Mouse (Mus musculus) heart, embryonic 11.5 days (tissue): Measurements from ENCODE around the gene E330009J07Rik. TPM values are rescaled to one million over a fixed set of nuclear protein-coding genes. Genes with fewer than 3 reads are reported as not detected.

Experiments
- ATAC-seq: fragments of 200-750 bp; cut with Nextera tagmentation; replicated peaks from 2 replicates; pipeline ENCODE4 v1.8.0; 2017; ENCODE audit warnings: moderate library complexity; ENCODE audit not compliant: insufficient number of reproducible peaks, low FRiP score, low TSS enrichment
- H3K27ac ChIP-seq: fragments of 300-500 bp; sonication (generic); 2 replicates; pipeline ENCODE4 v1.5.1; 2014; ENCODE audit warnings: mild to moderate bottlenecking, low read depth, low read length
- H3K27me3 ChIP-seq: fragments of 300-500 bp; sonication (generic); 2 replicates; pipeline ENCODE4 v1.6.1; 2014; ENCODE audit warnings: mild to moderate bottlenecking, low read length, mixed read lengths; ENCODE audit not compliant: control insufficient read depth, insufficient read depth
- H3K36me3 ChIP-seq: fragments of 300-500 bp; sonication (generic); 2 replicates; pipeline ENCODE4 v1.6.1; 2014; ENCODE audit warnings: mild to moderate bottlenecking, low read length, moderate library complexity, mixed read lengths; ENCODE audit not compliant: control insufficient read depth, insufficient read depth
- H3K4me1 ChIP-seq: fragments of 300-500 bp; sonication (generic); 2 replicates; pipeline ENCODE4 v1.6.1; 2014; ENCODE audit warnings: low read length; ENCODE audit not compliant: control insufficient read depth, insufficient read depth
- H3K4me2 ChIP-seq: fragments of 300-500 bp; sonication (generic); 2 replicates; pipeline ENCODE4 v1.6.1; 2014; ENCODE audit warnings: mild to moderate bottlenecking, moderate library complexity
- H3K4me3 ChIP-seq: fragments of 300-500 bp; sonication (generic); 2 replicates; pipeline ENCODE4 v1.5.1; 2014; ENCODE audit warnings: low read depth, low read length
- H3K9ac ChIP-seq: fragments of 300-500 bp; sonication (generic); 2 replicates; pipeline ENCODE4 v1.6.1; 2014; ENCODE audit warnings: mild to moderate bottlenecking, low read depth, low read length, moderate library complexity
- H3K9me3 ChIP-seq: fragments of 300-500 bp; sonication (generic); replicated peaks from 2 replicates; pipeline ENCODE4 v1.6.1; 2016; ENCODE audit warnings: low read length; ENCODE audit not compliant: control insufficient read depth
- WGBS: fragments of 180-500 bp; shearing (Covaris S2); extraction: QIAGEN DNeasy Blood & Tissue Kit; methylation state at CpG from one replicate; pipeline ENCODE4 v1.1.7; 2014; ENCODE audit not compliant: insufficient replicate concordance; 5-methylcytosine and 5-hydroxymethylcytosine counted together
- polyA plus RNA-seq: library from polyadenylated mRNA; unstranded; fragments of >200 nt; fragmentation: Nextera tagmentation; extraction: Ambion mirVana; gene quantifications from 2 replicates; pipeline ENCODE4 v1.2.1, GENCODE M21; 2014

The E330009J07Rik gene
- 3.4 and 3.7 TPM in 2 replicates for polyA plus RNA-seq

DNA sequence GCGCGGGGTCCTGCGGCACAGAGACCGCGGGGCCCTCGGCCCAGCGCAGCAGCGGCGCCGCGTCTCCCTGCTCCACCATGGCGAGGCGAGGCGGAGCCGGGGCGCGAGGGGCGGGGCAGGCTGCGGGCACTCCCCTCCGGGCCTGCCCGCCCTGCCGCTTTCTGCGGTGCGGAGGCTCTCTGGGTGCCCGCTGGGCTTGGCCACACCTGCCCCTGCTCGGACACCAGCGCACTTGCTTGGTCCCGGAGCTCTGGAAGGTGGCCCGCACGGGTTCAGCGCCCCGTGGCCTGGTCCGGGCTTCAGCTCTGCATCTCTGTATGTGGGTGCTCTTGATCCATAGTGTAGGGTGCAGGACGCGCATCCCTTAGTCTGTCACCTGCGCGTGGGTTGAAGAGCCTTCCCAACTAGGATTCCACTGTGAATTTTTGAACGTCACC, at the start of gene E330009J07Rik:
Gene E330009J07Rik (minus strand): TSS at position 89 of the 437 bp plus-strand sequence.
- no peaks in the 10 kb centered on the region for H3K36me3 ChIP-seq
- no peaks in the 10 kb centered on the region for H3K4me1 ChIP-seq
- H3K4me3 ChIP-seq = peak within 1 kb of the TSS; percentile 75
- peak; percentile 88 for ATAC-seq
- H3K9ac ChIP-seq = peak within 1 kb of the TSS; percentile 84
- H3K27me3 ChIP-seq = peaks cover 3% of the 10 kb centered on the region
- H3K4me2 ChIP-seq = peak within 1 kb of the TSS; percentile 93
- WGBS = under 1% methylated on average over 38 of the region's 38 CpGs
- 0 out of 2 replicates have a peak within 1 kb of the TSS, but pooled peaks have one; percentile 22 for H3K27ac ChIP-seq
- H3K9me3 ChIP-seq = no peaks in the 10 kb centered on the region

DNA sequence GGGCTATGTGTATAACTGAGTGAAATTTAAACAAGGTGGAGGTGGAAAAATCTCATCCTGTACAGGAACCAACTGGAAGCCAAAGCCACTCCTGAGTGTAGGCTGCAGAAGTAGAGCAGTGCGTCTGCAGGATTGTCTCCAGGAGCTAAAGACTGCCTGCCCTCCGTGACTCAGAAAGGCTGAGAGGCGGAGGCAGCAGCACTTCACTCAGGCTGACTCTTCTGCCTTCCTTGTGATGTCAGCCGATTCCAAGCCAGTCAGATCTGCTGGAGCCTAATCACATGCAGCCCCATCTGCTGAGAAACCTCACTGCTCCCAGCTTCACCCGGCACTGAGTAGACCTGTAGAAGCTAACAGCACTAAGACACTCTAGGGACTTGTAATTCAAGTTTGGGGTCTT, 46.4 kb upstream of the E330009J07Rik start:
- no peaks in the 10 kb centered on the region for H3K27me3 ChIP-seq
- no peak overlapping the region for H3K4me3 ChIP-seq
- H3K9me3 ChIP-seq = no peaks in the 10 kb centered on the region
- H3K27ac ChIP-seq = no peak overlapping the region
- peaks cover 40% of the 10 kb centered on the region for H3K36me3 ChIP-seq
- no peak overlapping the region for H3K4me2 ChIP-seq
- WGBS = 85% methylated on average over 5 of the region's 5 CpGs
- H3K4me1 ChIP-seq = no peaks in the 10 kb centered on the region
- H3K9ac ChIP-seq = no peak overlapping the region
- no peak for ATAC-seq

DNA sequence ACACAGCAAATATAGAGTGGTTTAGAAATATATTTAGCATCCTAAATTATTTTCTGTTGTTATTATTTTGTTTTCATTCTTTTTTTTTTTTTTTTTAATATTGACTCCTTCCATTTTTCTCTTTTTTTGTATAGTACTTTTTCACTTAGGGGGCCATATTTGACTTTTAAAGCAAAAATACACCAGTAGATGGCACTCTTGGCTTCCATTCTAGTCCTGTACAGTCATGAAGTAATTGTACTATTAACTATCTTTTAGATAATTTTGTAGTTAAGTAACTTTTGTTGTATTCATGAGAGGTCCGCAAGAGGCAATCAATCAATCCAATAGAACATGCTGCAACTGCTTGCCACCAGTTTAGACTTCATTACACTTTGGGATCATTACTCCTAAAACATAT, 43.8 kb upstream of the E330009J07Rik start:
- Histone ChIP-seq H3K36me3 (peaks cover 57% of the 10 kb centered on the region), H3K4me3 (no peak overlapping the region), H3K9ac (no peak overlapping the region), H3K4me2 (no peak overlapping the region), H3K27ac (no peak overlapping the region), H3K9me3 (no peaks in the 10 kb centered on the region), H3K4me1 (no peaks in the 10 kb centered on the region), H3K27me3 (no peaks in the 10 kb centered on the region)
- 84% methylated on average over 1 of the region's 1 CpGs for WGBS
- no peak for ATAC-seq

- H3K4me3 ChIP-seq = no peak overlapping the region
- H3K9ac ChIP-seq = no peak overlapping the region
- no peak overlapping the region for H3K4me2 ChIP-seq
- H3K9me3 ChIP-seq = no peaks in the 10 kb centered on the region
- 90% methylated on average over 4 of the region's 4 CpGs for WGBS
- H3K36me3 ChIP-seq = peaks cover 38% of the 10 kb centered on the region
- ATAC-seq = no peak
- peaks cover 4% of the 10 kb centered on the region for H3K4me1 ChIP-seq
- no peak overlapping the region for H3K27ac ChIP-seq
- no peaks in the 10 kb centered on the region for H3K27me3 ChIP-seq
These were observed 40.2 kb upstream of the E330009J07Rik start for GRCm38 (mm10) chr6:40476132-40476531.

DNA sequence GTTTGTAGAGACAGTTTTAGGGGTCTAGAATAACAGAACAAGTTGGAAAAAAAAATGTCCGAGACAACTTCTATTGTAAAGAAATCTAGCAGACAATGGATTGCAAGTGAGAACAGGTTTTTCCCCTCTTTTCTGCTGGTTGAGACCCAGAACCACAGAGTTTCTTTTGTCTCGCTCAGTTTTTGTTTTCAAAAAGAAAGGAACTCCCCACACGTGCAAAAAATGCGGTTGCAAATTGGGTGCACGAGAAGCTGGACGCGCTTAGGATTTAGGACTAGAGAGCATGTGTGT, 35.7 kb upstream of the E330009J07Rik start:
- Histone ChIP-seq H3K9ac (peak overlapping the region; percentile 94), H3K4me3 (peak overlapping the region; percentile 80), H3K9me3 (no peaks in the 10 kb centered on the region), H3K4me1 (peaks cover 4% of the 10 kb centered on the region), H3K27me3 (no peaks in the 10 kb centered on the region), H3K27ac (peak overlapping the region; percentile 93), H3K4me2 (peak overlapping the region; percentile 83), H3K36me3 (peaks cover 18% of the 10 kb centered on the region)
- no peak for ATAC-seq
- under 1% methylated on average over 7 of the region's 7 CpGs for WGBS

DNA sequence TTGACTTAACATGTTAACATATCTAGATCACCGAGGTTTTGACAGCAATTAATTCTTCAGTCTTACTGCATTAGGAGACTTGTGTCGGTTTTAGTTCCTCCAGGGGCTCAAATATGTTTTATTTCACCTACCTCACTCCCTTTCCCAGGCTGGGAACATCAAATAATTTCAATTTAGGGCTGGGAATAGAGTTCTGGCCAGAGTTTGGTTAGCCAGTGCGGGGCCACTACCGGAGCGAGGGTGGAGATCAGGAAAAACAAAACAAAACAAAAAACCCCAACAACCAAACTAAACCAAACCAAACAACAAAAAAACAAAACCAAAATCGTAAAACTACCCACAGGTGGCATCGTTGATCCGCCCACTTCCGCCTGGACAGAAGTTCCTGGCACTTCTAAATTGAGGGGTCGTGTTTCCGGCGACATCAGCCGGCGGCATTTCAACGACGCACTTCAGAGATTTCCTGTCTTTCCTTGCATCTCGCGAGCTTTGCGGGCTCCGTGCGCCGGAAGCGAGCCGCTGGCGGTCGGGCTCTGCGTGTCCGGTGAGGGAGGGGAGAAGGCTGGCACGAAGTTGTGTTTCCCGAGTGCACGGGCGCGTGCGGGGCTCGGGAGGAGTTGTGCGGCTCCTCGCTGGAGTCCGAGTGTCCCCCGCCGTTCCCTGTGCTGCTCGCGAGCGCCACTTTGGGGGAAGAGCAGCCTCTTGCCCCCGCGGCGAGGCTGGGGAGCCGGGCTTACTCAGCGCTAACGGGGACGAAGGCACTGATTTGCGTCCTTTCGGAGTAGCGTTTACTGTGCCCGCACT, 35.2 kb upstream of the E330009J07Rik start, which contains the start of gene Ssbp1:
Gene Ssbp1 (plus strand): TSS at position 437 of the 804 bp plus-strand sequence.
- no peaks in the 10 kb centered on the region for H3K27me3 ChIP-seq
- peak within 1 kb of the TSS; percentile 93 for H3K27ac ChIP-seq

DNA sequence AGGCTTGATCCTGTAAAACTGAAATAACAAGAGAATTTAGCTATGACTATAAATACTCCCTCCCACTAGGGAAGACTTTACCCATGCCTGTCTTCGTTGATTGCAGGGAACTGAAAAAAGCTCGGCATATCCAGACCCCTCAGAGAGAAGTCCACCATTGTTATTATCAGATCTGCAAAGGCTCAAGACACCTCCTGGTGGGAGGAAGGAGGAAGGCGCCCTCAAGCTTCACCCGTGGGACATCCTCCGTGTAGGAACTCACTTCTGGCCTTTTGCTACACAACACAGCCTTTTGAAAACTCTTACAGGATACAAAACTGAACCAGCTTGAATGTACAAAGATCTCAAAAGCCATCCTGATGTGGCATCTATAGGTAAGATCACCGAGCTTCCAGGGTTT, 29.8 kb upstream of the E330009J07Rik start:
- no peak overlapping the region for H3K4me3 ChIP-seq
- no peak for ATAC-seq
- H3K4me1 ChIP-seq = no peaks in the 10 kb centered on the region
- H3K9me3 ChIP-seq = no peaks in the 10 kb centered on the region
- H3K9ac ChIP-seq = no peak overlapping the region
- H3K4me2 ChIP-seq = no peak overlapping the region
- H3K27me3 ChIP-seq = no peaks in the 10 kb centered on the region
- no peak overlapping the region for H3K27ac ChIP-seq
- H3K36me3 ChIP-seq = no peaks in the 10 kb centered on the region
- 47% methylated on average over 6 of the region's 6 CpGs for whole genome bisulfite sequencing

More for the DNA sequence above, 35.2 kb upstream of the E330009J07Rik start, which contains the start of gene Ssbp1:
- H3K9me3 ChIP-seq = no peaks in the 10 kb centered on the region
- peak within 1 kb of the TSS; percentile 94 for H3K9ac ChIP-seq
- H3K4me3 ChIP-seq = peak within 1 kb of the TSS; percentile 80
- WGBS = 1% methylated on average over 54 of the region's 54 CpGs
- peaks cover 4% of the 10 kb centered on the region for H3K4me1 ChIP-seq
- peak within 1 kb of the TSS; percentile 83 for H3K4me2 ChIP-seq
- H3K36me3 ChIP-seq = peaks cover 15% of the 10 kb centered on the region
- ATAC-seq = peak; percentile 91

DNA sequence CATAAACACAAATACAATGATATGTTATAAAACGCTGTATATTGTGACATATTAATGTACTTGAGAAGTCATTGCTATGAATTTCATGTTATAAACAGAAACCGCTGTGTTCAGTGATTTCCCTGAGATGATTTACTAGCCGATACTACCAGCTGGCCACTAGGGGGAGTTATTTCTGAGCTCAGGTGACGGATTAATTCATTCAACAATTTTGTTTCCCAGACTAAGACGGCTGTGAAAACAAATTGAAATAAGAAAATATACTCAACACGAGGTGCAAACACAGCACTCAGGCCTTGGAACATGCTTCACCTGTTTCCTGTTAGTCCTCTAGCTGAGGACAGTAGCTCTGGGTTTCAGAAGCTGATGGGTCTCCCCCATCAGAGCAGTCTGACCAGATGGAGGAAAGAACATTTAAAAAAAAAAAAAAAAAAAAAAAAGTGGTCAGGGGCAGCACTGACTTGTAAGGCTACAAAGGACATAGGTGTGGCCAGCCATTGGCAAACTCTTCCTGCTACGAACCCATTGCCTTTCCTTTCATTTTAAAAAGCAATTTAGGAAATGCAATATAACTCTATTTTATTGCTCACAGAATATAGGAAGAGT, 18.6 kb upstream of the E330009J07Rik start:
- 22% methylated on average over 7 of the region's 7 CpGs for WGBS
- ATAC-seq = no peak
- no peaks in the 10 kb centered on the region for H3K9me3 ChIP-seq
- no peak overlapping the region for H3K4me3 ChIP-seq
- H3K36me3 ChIP-seq = no peaks in the 10 kb centered on the region
- no peak overlapping the region for H3K4me2 ChIP-seq
- H3K9ac ChIP-seq = no peak overlapping the region
- H3K4me1 ChIP-seq = no peaks in the 10 kb centered on the region
- H3K27ac ChIP-seq = no peak overlapping the region
- H3K27me3 ChIP-seq = peaks cover 3% of the 10 kb centered on the region; the same call in 1 of the 2 replicates
